Mouse (Mus musculus) stomach, embryonic 14.5 days (tissue): ENCODE measurements at regions not wholly inside any gene's neighbourhood (a gene's known extent, or its start where the extent isn't known, plus 50 kb on each side); places are given as distances from the start of the nearest gene placed in this dataset.

Source experiments
- ATAC-seq: fragments of 200-750 bp; cut with Nextera tagmentation; 2 replicates; pipeline ENCODE4 v1.8.0; 2017; ENCODE audit warnings: low read depth, moderate TSS enrichment; ENCODE audit not compliant: insufficient number of reproducible peaks, insufficient read depth, low FRiP score
- H3K27ac ChIP-seq: fragments of 300-500 bp; sonication (generic); 2 replicates; pipeline ENCODE4 v1.5.1; 2014; ENCODE audit warnings: mild to moderate bottlenecking, low read length, moderate library complexity, mixed read lengths
- H3K27me3 ChIP-seq: fragments of 300-500 bp; sonication (generic); 2 replicates; pipeline ENCODE4 v1.6.1; 2014; ENCODE audit warnings: low read length, control low read depth, mixed read lengths; ENCODE audit not compliant: control insufficient read depth, insufficient read depth
- H3K36me3 ChIP-seq: fragments of 300-500 bp; sonication (generic); 2 replicates; pipeline ENCODE4 v1.6.1; 2014; ENCODE audit warnings: mild to moderate bottlenecking, control low read depth, low read length, moderate library complexity, mixed read lengths; ENCODE audit not compliant: control insufficient read depth, insufficient read depth
- H3K4me1 ChIP-seq: fragments of 300-500 bp; sonication (generic); 2 replicates; pipeline ENCODE4 v1.6.1; 2014; ENCODE audit warnings: low read length, control low read depth, mixed read lengths; ENCODE audit not compliant: control insufficient read depth, insufficient read depth
- H3K4me2 ChIP-seq: fragments of 300-500 bp; sonication (generic); replicated peaks from 2 replicates; pipeline ENCODE4 v1.6.1; 2014; ENCODE audit warnings: low read depth, low read length, control low read depth
- H3K4me3 ChIP-seq: fragments of 300-500 bp; sonication (generic); 2 replicates; pipeline ENCODE4 v1.5.1; 2014; ENCODE audit warnings: low read depth, low read length, control low read depth
- H3K9ac ChIP-seq: fragments of 300-500 bp; sonication (generic); replicated peaks from 2 replicates; pipeline ENCODE4 v1.6.1; 2014; ENCODE audit warnings: low read depth, mild to moderate bottlenecking, control low read depth, low read length, moderate library complexity, mixed read lengths
- H3K9me3 ChIP-seq: fragments of 300-500 bp; sonication (generic); 2 replicates; pipeline ENCODE4 v1.6.1; 2016; ENCODE audit warnings: low read depth, low read length, control low read depth; ENCODE audit not compliant: control insufficient read depth
- WGBS: fragments of 180-500 bp; shearing (Covaris S2); extraction: QIAGEN DNeasy Blood & Tissue Kit; methylation state at CpG from one replicate; pipeline ENCODE4 v1.1.7; 2014; 5-methylcytosine and 5-hydroxymethylcytosine counted together

DNA sequence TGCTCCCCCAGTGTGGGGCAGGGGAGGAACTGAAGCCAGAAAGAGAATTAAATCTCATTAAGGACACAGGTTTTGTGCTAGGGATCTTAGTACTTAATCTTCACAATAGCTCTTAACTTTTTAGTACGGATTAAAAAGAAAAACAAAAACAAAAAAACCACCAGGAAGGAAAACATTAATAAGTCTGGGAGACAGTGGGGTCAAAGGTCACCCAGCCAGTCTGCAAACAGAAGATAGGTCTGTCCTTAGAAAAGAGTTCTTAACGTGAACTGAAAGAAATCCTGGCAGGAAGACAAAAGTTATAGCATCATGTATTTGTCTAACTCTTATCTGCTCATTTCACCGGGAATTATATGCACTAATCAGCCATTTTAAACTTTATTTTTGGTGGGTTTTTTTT, 158.8 kb upstream of the Ell2 start:
- no peak for ATAC-seq
- 28% methylated on average over 3 of the region's 3 CpGs for WGBS

GRCm38 (mm10) chr13:75578971-75579370, 127.6 kb upstream of the Ell2 start:
- Histone ChIP-seq H3K4me3 (no peak overlapping the region), H3K27ac (no peak overlapping the region), H3K27me3 (no peaks in the 10 kb centered on the region), H3K4me2 (no peak overlapping the region), H3K36me3 (no peaks in the 10 kb centered on the region), H3K4me1 (no peaks in the 10 kb centered on the region), H3K9ac (no peak overlapping the region), H3K9me3 (no peaks in the 10 kb centered on the region)
- ATAC-seq, result no peak
- 57% methylated on average over 1 of the region's 1 CpGs for WGBS

More for the DNA sequence above, 158.8 kb upstream of the Ell2 start:
- no peaks in the 10 kb centered on the region for H3K36me3 ChIP-seq
- H3K27ac ChIP-seq, result no peak overlapping the region
- H3K4me2 ChIP-seq, result no peak overlapping the region
- no peak overlapping the region for H3K4me3 ChIP-seq
- no peak overlapping the region for H3K9ac ChIP-seq
- no peaks in the 10 kb centered on the region for H3K9me3 ChIP-seq
- H3K27me3 ChIP-seq, result no peaks in the 10 kb centered on the region
- no peaks in the 10 kb centered on the region for H3K4me1 ChIP-seq

GRCm38 (mm10) chr13:75590836-75591235, 115.7 kb upstream of the Ell2 start:
- ATAC-seq, result no peak
- H3K9me3 ChIP-seq, result no peaks in the 10 kb centered on the region
- 46% methylated on average over 2 of the region's 2 CpGs for WGBS

DNA sequence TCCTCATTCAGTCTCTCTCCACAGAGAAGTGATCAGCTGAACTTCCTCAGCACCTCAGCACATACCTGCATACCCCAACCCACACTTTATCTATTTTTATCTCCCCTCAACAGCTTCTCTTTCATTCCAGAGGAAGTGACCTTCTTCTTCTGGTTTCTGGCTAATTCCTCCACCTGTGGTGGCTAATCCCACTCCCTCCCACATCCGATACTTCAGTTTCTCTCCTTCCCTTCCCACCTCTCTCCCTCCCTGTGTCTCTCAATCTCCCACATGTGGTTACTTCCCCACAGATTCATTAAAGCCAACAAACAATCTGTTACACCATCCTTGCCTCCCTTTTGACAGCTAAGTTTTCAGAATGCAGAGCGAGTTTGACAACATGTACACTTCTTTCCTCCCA, 109.7 kb upstream of the Ell2 start:
- Histone ChIP-seq H3K27ac (no peak overlapping the region), H3K27me3 (no peaks in the 10 kb centered on the region), H3K9ac (no peak overlapping the region), H3K4me2 (no peak overlapping the region), H3K9me3 (no peaks in the 10 kb centered on the region), H3K4me1 (no peaks in the 10 kb centered on the region), H3K36me3 (no peaks in the 10 kb centered on the region), H3K4me3 (no peak overlapping the region)
- ATAC-seq, result no peak
- 80% methylated on average over 2 of the region's 2 CpGs for WGBS

More at GRCm38 (mm10) chr13:75590836-75591235, 115.7 kb upstream of the Ell2 start:
- Histone ChIP-seq H3K36me3 (no peaks in the 10 kb centered on the region), H3K4me2 (no peak overlapping the region), H3K4me1 (no peaks in the 10 kb centered on the region), H3K27me3 (no peaks in the 10 kb centered on the region), H3K4me3 (no peak overlapping the region), H3K27ac (no peak overlapping the region), H3K9ac (no peak overlapping the region)

DNA sequence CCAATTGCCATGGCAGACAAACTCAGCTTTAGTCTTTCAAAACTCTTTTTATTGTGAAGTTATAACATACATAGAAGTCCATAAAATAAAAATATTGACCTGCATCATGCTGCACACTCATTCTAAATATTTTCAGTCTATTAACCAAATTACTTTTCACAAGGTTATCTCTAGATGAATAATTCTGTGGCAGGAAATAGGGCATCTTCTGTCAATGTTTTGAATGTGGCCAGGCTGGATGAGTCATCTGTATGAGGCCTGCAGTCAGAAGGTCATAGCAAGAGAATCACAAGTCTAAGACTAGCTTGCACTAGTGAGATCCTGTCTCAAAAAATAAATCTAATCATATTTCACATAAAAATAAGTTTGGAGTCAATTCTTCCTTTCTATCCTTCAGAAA, 108.4 kb upstream of the Ell2 start:
- no peaks in the 10 kb centered on the region for H3K27me3 ChIP-seq
- ATAC-seq, result no peak
- H3K27ac ChIP-seq, result no peak overlapping the region
- H3K4me1 ChIP-seq, result no peaks in the 10 kb centered on the region
- H3K9ac ChIP-seq, result no peak overlapping the region
- no peak overlapping the region for H3K4me3 ChIP-seq
- H3K36me3 ChIP-seq, result no peaks in the 10 kb centered on the region
- no peaks in the 10 kb centered on the region for H3K9me3 ChIP-seq
- H3K4me2 ChIP-seq, result no peak overlapping the region

- H3K36me3 ChIP-seq, result no peaks in the 10 kb centered on the region
- H3K9ac ChIP-seq, result no peak overlapping the region
- H3K4me3 ChIP-seq, result no peak overlapping the region
- no peak overlapping the region for H3K27ac ChIP-seq
- H3K9me3 ChIP-seq, result no peaks in the 10 kb centered on the region
- no peaks in the 10 kb centered on the region for H3K4me1 ChIP-seq
- ATAC-seq, result no peak
- H3K27me3 ChIP-seq, result no peaks in the 10 kb centered on the region
- WGBS, result 100% methylated on average over 1 of the region's 1 CpGs
- H3K4me2 ChIP-seq, result no peak overlapping the region
These were observed 107.9 kb upstream of the Ell2 start for GRCm38 (mm10) chr13:75598675-75599074.

GRCm38 (mm10) chr13:75623229-75623628, 83.3 kb upstream of the Ell2 start:
- Histone ChIP-seq H3K27ac (no peak overlapping the region), H3K27me3 (no peaks in the 10 kb centered on the region), H3K4me1 (no peaks in the 10 kb centered on the region), H3K9ac (no peak overlapping the region), H3K4me3 (no peak overlapping the region), H3K36me3 (no peaks in the 10 kb centered on the region), H3K4me2 (no peak overlapping the region), H3K9me3 (no peaks in the 10 kb centered on the region)
- WGBS, result 80% methylated on average over 3 of the region's 3 CpGs
- ATAC-seq, result no peak

GRCm38 (mm10) chr13:75627405-75627804, 79.2 kb upstream of the Ell2 start:
- Histone ChIP-seq H3K4me2 (no peak overlapping the region), H3K4me3 (no peak overlapping the region), H3K27ac (no peak overlapping the region), H3K36me3 (no peaks in the 10 kb centered on the region), H3K4me1 (no peaks in the 10 kb centered on the region), H3K9ac (no peak overlapping the region), H3K27me3 (no peaks in the 10 kb centered on the region), H3K9me3 (no peaks in the 10 kb centered on the region)
- no peak for ATAC-seq
- 89% methylated on average over 1 of the region's 1 CpGs for WGBS

DNA sequence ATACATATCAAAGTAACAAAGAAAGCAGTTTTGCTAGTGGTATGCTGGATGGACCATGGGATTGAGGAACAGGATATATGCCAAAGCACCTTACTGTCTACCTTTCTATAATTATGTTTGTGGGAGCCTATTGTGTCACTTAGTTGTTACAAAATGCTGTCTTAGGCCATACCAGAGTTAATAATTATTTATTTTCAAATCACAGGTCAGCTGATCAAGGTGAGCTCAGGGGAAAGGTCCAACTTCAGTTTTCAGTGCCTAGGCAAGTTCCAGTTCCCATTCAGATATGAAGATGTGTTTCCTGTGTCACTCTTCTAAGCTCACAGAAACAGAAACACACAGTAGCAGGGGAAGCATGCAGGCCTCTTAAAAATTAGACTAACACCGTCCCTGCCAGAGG, 75.5 kb upstream of the Ell2 start:
- ATAC-seq, result no peak
- no peaks in the 10 kb centered on the region for H3K36me3 ChIP-seq
- no peaks in the 10 kb centered on the region for H3K27me3 ChIP-seq
- no peak overlapping the region for H3K9ac ChIP-seq
- no peaks in the 10 kb centered on the region for H3K9me3 ChIP-seq
- WGBS, result 100% methylated on average over 1 of the region's 1 CpGs
- H3K4me1 ChIP-seq, result no peaks in the 10 kb centered on the region
- no peak overlapping the region for H3K4me3 ChIP-seq
- no peak overlapping the region for H3K4me2 ChIP-seq
- H3K27ac ChIP-seq, result no peak overlapping the region
